Comparison of ENCODE assay signal across 9 mouse cellular contexts in genomic region chr12:86984194-86984555, GRCm38 (mm10). TPM values are rescaled to one million over a fixed set of nuclear protein-coding genes. Genes with fewer than 3 reads are reported as not detected.
DNase-seq lines count a peak whose midpoint lies in the region; ATAC-seq and TF ChIP-seq lines count a peak whose summit lies in the region.
"Had no signal": no experiment of that assay in that cellular context is flagged by ENCODE, and none has a peak within 500 bp of the region (broad histone marks: within the 10 kb centered on the region; RNA-seq: fewer than 3 reads in every experiment).

No protein-coding gene starts in this region.

- peaks cover 36% of the 10 kb centered on the region for H3K27me3 ChIP-seq in G1E (ENCODE audit: insufficient read depth, low read length)
- H3K27me3 ChIP-seq in forebrain, embryonic 13.5 days, result peaks cover 77% of the 10 kb centered on the region
- H3K27me3 ChIP-seq in liver, embryonic 11.5 days (replicated peaks; ENCODE audit: control insufficient read depth, insufficient read depth, low read length), result peaks cover 72% of the 10 kb centered on the region

- H3K36me3 ChIP-seq in G1E (replicated peaks), result no peaks in the 10 kb centered on the region
- H3K36me3 ChIP-seq in forebrain, embryonic 13.5 days (ENCODE audit: poor library complexity, severe bottlenecking), result no peaks in the 10 kb centered on the region
- no peaks in the 10 kb centered on the region for H3K36me3 ChIP-seq in liver, embryonic 11.5 days (ENCODE audit: control insufficient read depth, insufficient read depth, low read length)
- H3K36me3 ChIP-seq: heart, embryonic 15.5 days had no signal

- 0 out of 2 replicates have a peak, but pooled peaks have one; percentile 18 for ATAC-seq in G1E (ENCODE audit: extremely low read depth, insufficient number of reproducible peaks, low FRiP score, poor library complexity, severe bottlenecking)
- no peak for ATAC-seq in forebrain, embryonic 13.5 days
- no peak for ATAC-seq in liver, embryonic 11.5 days (replicated peaks; ENCODE audit: low FRiP score)
- ATAC-seq in cerebellum, adult (ENCODE audit: insufficient number of reproducible peaks, low FRiP score, low TSS enrichment), result no peak

- H3K9me3 ChIP-seq in G1E (replicated peaks), result no peaks in the 10 kb centered on the region
- no peaks in the 10 kb centered on the region for H3K9me3 ChIP-seq in forebrain, embryonic 13.5 days (replicated peaks)
- no peaks in the 10 kb centered on the region for H3K9me3 ChIP-seq in liver, embryonic 11.5 days (ENCODE audit: control insufficient read depth, low read length)
- H3K9me3 ChIP-seq: heart, embryonic 15.5 days had no signal

- H3K9ac ChIP-seq in forebrain, embryonic 13.5 days, result 0 out of 2 replicates have a peak overlapping the region, but pooled peaks have one; percentile 9
- H3K9ac ChIP-seq in liver, embryonic 11.5 days (ENCODE audit: low read depth, low read length), result no peak overlapping the region
- H3K9ac ChIP-seq: heart, embryonic 15.5 days had no signal

- no peak overlapping the region for H3K4me3 ChIP-seq in G1E (ENCODE audit: low read depth, low read length)
- H3K4me3 ChIP-seq in forebrain, embryonic 13.5 days, result no peak overlapping the region
- no peak overlapping the region for H3K4me3 ChIP-seq in liver, embryonic 11.5 days (ENCODE audit: low read depth, low read length)
- H3K4me3 ChIP-seq: heart, embryonic 15.5 days had no signal

- peak; percentile 63 to 75 for DNase-seq in heart, postnatal 10 days
- DNase-seq in heart, postnatal 25 days (ENCODE audit: low spot score), result no peak
- peak; percentile 67 for DNase-seq in G1E (ENCODE audit: low spot score)
- peak; percentile 58 for DNase-seq in liver, embryonic 11.5 days (ENCODE audit: low spot score)
- DNase-seq in testis, postnatal 10 days (ENCODE audit: low spot score), result peak; percentile 84
- DNase-seq in cerebellum, postnatal 25 days, result no peak

- peak overlapping the region; percentile 58 for H3K4me2 ChIP-seq in forebrain, embryonic 13.5 days
- H3K4me2 ChIP-seq in liver, embryonic 11.5 days, result no peak overlapping the region
- H3K4me2 ChIP-seq: heart, embryonic 15.5 days had no signal

- WGBS in forebrain, embryonic 13.5 days, result 6% methylated on average over 6 of the region's 6 CpGs
- 11% methylated on average over 6 of the region's 6 CpGs for WGBS in liver, embryonic 11.5 days

- no peak for TF ChIP-seq CTCF in G1E (IDR thresholded peaks at IDR 0.05; ENCODE audit: low read depth, low read length)

- H3K4me1 ChIP-seq in G1E (ENCODE audit: insufficient read depth, low read depth, low read length), result no peaks in the 10 kb centered on the region
- H3K4me1 ChIP-seq in forebrain, embryonic 13.5 days, result peaks cover 26% of the 10 kb centered on the region
- no peaks in the 10 kb centered on the region for H3K4me1 ChIP-seq in liver, embryonic 11.5 days (replicated peaks; ENCODE audit: control insufficient read depth, insufficient read depth, low read length)

- intact Hi-C loops in heart, postnatal 10 days (cut with DNase I), result loop anchor here (5.0 kb wide), 1 partner anchor 68 kb away; no protein-coding TSS in a partner anchor
- intact Hi-C loops in heart, postnatal 25 days (cut with DNase I), result loop anchor here (5.0 kb wide), 1 partner anchor 68 kb away; no protein-coding TSS in a partner anchor

- H3K27ac ChIP-seq in forebrain, embryonic 13.5 days, result no peak overlapping the region
- no peak overlapping the region for H3K27ac ChIP-seq in liver, embryonic 11.5 days (ENCODE audit: low read depth, low read length)
- H3K27ac ChIP-seq: heart, embryonic 15.5 days had no signal

RNA-seq across cellular contexts. Expression of gene Zdhhc22, which starts 6.1 kb away (rescaled TPM):
- total RNA-seq in heart, postnatal 10 days (2021), result not detected
- not detected for total RNA-seq in heart, postnatal 25 days (2021)
- total RNA-seq in G1E (2014; fragmentation: Nextera tagmentation), result not detected in 2 replicates
- 0.06 and 0.11 TPM in 2 replicates for total RNA-seq in G1E (2017)
- not detected in 2 replicates for polyA plus RNA-seq in G1E (2012)
- polyA plus RNA-seq in forebrain, embryonic 13.5 days (2015; fragmentation: Nextera tagmentation; extraction: Ambion mirVana), result 2.3 and 2.7 TPM in 2 replicates
- polyA plus RNA-seq in liver, embryonic 11.5 days (2014; fragmentation: Nextera tagmentation; extraction: Ambion mirVana), result 0.05 and 0.08 TPM in 2 replicates
- polyA plus RNA-seq: heart, embryonic 15.5 days had no signal

RNA-seq across cellular contexts. Expression of gene Tmem63c, which starts 37.0 kb away (rescaled TPM):
- under 1 TPM; 0.17 to 0.25 TPM for total RNA-seq in heart, postnatal 10 days (2021)
- total RNA-seq in heart, postnatal 25 days (2021), result under 1 TPM; 0.13 to 0.14 TPM
- total RNA-seq in G1E (2014; fragmentation: Nextera tagmentation) (not detected in 2 replicates), G1E (2017) (not detected in 2 replicates)
- not detected in 2 replicates for polyA plus RNA-seq in G1E (2012)
- polyA plus RNA-seq in forebrain, embryonic 13.5 days (2015; fragmentation: Nextera tagmentation; extraction: Ambion mirVana), result 1.6 and 2.2 TPM in 2 replicates
- not detected in 2 replicates for polyA plus RNA-seq in liver, embryonic 11.5 days (2014; fragmentation: Nextera tagmentation; extraction: Ambion mirVana)

RNA-seq across cellular contexts. Expression of gene Cipc, which starts 37.3 kb away (rescaled TPM):
- 10 to 100 TPM; 36.5 to 45.1 TPM for total RNA-seq in heart, postnatal 10 days (2021)
- total RNA-seq in heart, postnatal 25 days (2021), result 10 to 100 TPM; 41.1 to 48.6 TPM
- total RNA-seq in G1E (2014; fragmentation: Nextera tagmentation) (89.5 and 104 TPM in 2 replicates), G1E (2017) (70.0 and 75.9 TPM in 2 replicates)
- polyA plus RNA-seq in G1E (2012), result 35.5 and 42.7 TPM in 2 replicates
- 46.1 and 53.1 TPM in 2 replicates for polyA plus RNA-seq in forebrain, embryonic 13.5 days (2015; fragmentation: Nextera tagmentation; extraction: Ambion mirVana)
- 23.8 and 28.1 TPM in 2 replicates for polyA plus RNA-seq in liver, embryonic 11.5 days (2014; fragmentation: Nextera tagmentation; extraction: Ambion mirVana)

Comparison
In these comparisons a context has a peak if more than half of its experiments do, and no peak if none do; other contexts are left out.
1. DNase-seq: peak in heart, postnatal 10 days (2 of 2), G1E (single experiment), liver, embryonic 11.5 days (single experiment) and testis, postnatal 10 days (single experiment); none in heart, postnatal 25 days (single experiment) and cerebellum, postnatal 25 days (0 of 2).